Mouse (Mus musculus): Measurements from ENCODE around the gene Gm1123.

The Gm1123 gene

GRCm38 (mm10) chr9:98958628-98959027, 76.9 kb downstream of the Gm1123 start:
- DNase-seq (ENCODE audit: low read depth in 2 of 2, low spot score in 2 of 2): no peak

GRCm38 (mm10) chr9:98957751-98958351, 77.7 kb downstream of the Gm1123 start:
- DNase-seq (ENCODE audit: low read depth in 2 of 2, low spot score in 2 of 2): no peak
